Mouse (Mus musculus) cortical plate, adult 2 months (tissue): ENCODE results near the gene Zbtb8os.

Source experiments
- CTCF ChIP-seq: fragments of 200-500 bp; IDR thresholded peaks from 2 replicates; pipeline ENCODE4 v1.5.1; 2011; ENCODE audit warnings: mild to moderate bottlenecking, control low read depth, low read length; ENCODE audit not compliant: insufficient read depth; ENCODE audit errors: extremely low read depth
- POLR2A ChIP-seq: fragments of 200-500 bp; IDR thresholded peaks from 2 replicates; pipeline ENCODE4 v1.6.1; 2011; ENCODE audit warnings: mild to moderate bottlenecking, low read length, control low read depth; ENCODE audit not compliant: insufficient read depth; ENCODE audit errors: extremely low read depth

DNA sequence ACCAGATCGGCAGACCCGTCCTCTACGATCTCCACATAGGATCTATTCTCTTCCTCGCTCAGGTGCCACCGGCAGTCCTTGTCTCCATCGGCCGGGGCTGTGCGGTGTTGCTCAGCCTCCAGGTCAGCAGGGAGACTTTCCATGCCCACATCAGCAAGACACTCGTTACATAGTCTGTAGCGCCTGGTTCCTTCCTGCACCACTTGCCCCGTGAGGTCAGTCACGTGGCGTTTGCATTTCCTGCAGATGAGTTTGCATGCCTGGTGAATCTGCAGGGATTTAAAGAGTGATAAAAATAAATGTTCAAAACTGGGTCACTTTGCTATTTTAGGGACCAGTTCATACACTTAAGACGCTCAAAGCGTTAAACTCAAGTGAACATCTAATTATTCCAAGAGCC, 18.7 kb downstream of the Zbtb8os start:
- TF ChIP-seq CTCF (no peak), POLR2A (no peak)
